Mouse (Mus musculus) megakaryocyte, adult 5-6 weeks (primary cell): Measurements from ENCODE around the gene Klk10. TPM values are rescaled to one million over a fixed set of nuclear protein-coding genes. Genes with fewer than 3 reads are reported as not detected.

Experiments
- ATAC-seq: 2 replicates; pipeline ENCODE4 v1.8.0; 2016; ENCODE audit warnings: mild to moderate bottlenecking, inconsistent platforms; ENCODE audit not compliant: poor library complexity, severe bottlenecking
- total RNA-seq, 2 experiments: library from RNA; stranded (forward) in 1 of 2; stranded (reverse) in 1 of 2; fragments of 153-499, 151-499 nt in 1 of 2; fragments of 221-1000, 200-1000 nt in 1 of 2; gene quantifications; 2 replicates each; pipeline versions ENCODE4 v1.2.3 to v1.2.4; 2015 to 2017

Klk10 gene
- total RNA-seq, 2 experiments from 2014 or later, result not detected

- no peak for ATAC-seq
Observed at GRCm38 (mm10) chr7:43791591-43791990, 10.8 kb downstream of the Klk10 start, which contains the start of gene Klk9. Gene Klk9, plus strand, starts transcription at chr7:43791891.

DNA sequence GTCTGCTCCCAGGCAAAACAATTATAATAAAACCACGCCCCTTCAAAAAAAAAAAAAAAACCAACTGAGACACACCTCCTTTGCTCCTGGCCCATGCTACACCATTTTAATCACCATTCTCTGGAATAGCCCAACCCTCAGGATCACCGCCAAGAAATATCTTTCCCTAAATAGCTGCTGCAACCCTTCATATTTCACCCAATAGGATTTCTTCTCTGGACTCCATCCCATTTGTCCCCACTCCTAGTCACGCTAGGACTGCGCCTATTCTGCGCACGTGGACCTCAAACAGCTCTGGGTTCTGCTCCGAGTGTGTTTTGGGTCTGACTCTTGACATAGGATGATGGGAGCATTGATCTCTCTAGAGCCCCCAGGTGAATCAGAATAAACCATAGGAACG, 15.5 kb downstream of the Klk10 start:
- no peak for ATAC-seq

DNA sequence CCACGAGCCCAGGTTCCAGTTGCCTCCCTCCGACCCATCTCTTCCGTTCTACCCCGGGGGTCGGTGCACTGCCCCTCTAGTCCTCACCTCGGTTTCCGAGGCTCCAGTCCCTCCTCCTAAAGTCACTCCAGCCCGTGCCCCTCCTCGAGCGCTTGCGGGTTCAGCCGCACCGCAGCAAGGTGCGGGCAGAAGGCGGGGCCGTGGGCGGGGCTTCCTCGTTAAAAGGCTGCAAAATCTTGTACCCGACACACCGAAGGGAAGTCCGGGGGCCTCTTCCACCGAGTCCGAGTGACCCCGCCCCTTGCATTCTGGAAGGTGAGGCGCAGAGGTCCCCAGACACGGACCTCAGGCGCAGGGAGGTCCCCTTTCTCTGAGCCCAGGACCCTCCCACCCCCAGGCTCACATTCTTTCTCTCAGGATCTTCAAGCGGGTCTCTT, 16.5 kb downstream of the Klk10 start, which contains the start of gene Klk8:
Gene Klk8 (plus strand): TSS at position 245 of the 437 bp plus-strand sequence.
- ATAC-seq, result peak; percentile 47; the same call in 1 of the 2 replicates

- ATAC-seq, result peak; percentile 70
Observed at GRCm38 (mm10) chr7:43797844-43798462, 17.1 kb downstream of the Klk10 start.

GRCm38 (mm10) chr7:43799876-43800275, 19.0 kb downstream of the Klk10 start:
- ATAC-seq, result no peak

GRCm38 (mm10) chr7:43810994-43811393, 30.2 kb downstream of the Klk10 start, which contains the start of gene Klk7:
Gene Klk7, plus strand, starts transcription at chr7:43811294.
- no peak for ATAC-seq

- no peak for ATAC-seq
Observed at GRCm38 (mm10) chr7:43815211-43815610, 34.4 kb downstream of the Klk10 start.

DNA sequence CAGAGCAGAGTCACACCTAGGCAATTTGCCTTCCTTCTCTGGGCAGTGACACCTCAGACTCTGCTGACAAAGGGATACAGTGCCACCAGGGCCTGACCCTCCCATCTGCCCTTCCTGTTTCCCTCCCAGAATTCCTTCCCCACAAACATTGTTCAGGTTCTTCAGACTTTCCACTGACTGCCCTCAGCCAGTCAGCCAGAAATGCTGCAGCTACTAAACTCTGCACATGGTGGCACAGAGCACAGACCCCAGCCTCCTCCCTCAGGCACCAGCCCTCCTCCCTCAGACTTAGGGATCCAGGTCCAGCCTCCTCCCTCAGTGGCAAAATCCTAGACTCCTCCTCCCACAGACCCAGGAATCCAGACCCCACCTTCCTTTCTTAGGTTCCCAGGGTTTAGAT, 35.9 kb downstream of the Klk10 start:
- ATAC-seq, result no peak

GRCm38 (mm10) chr7:43821581-43821980, 40.7 kb downstream of the Klk10 start:
- ATAC-seq, result no peak

- ATAC-seq, result no peak
Observed at GRCm38 (mm10) chr7:43824199-43824598, 43.4 kb downstream of the Klk10 start, which contains the start of gene Klk6. Gene Klk6, plus strand, starts transcription at chr7:43824499.

DNA sequence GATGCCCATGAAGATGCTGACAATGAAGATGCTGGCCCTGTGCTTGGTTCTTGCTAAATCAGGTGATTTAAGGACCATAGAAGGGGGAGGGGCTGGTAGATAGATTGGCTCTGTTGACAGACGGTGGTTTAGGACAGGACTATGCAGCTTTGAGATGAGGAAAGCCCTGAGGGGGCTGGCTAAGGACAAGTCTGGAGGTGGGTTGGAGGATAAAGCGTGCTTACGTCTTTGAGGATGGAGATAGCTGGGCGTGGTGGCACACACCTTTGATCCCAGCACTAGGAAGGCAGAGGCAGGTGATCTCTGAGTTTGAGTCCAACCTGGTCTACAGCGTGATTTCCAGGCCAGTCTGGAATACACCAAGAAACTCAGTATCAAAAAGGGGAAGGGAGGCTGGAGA, 45.2 kb downstream of the Klk10 start:
- ATAC-seq, result no peak

DNA sequence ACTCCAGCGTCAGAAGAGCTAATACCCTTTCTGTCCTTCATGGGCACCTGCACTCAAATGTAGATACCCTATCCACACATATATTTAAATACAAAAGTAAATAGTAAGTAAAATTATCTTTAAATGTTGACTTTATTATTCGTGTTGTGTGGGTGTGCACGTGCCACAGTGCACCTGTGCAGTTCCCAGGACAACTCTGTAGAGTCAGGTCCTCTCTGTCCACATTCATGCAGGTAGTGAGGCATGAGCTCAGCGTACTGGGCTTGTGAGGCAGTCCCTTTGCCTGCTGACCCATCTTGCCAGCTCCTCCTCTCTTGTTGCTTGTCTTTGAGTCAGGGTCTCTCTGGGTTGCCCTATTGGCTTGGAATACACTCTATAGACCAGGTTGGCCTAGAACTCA, 46.9 kb downstream of the Klk10 start:
- no peak for ATAC-seq

- no peak for ATAC-seq
Observed at GRCm38 (mm10) chr7:43829006-43829405, 48.2 kb downstream of the Klk10 start.

Other genes with a start within 250 kb of the Klk10 start
- 80.0 and 80.1 TPM in 2 replicates for gene Cd33, start 236.6 kb upstream of the Klk10 start, total RNA-seq (2015)
- gene Cd33, start 236.6 kb upstream of the Klk10 start, total RNA-seq (2017), result 36.3 and 48.1 TPM in 2 replicates
- gene Zfp658, start 218.8 kb upstream of the Klk10 start, total RNA-seq (2015), result 6.3 and 8.1 TPM in 2 replicates
- gene Zfp658, start 218.8 kb upstream of the Klk10 start, total RNA-seq (2017), result 6.9 and 7.4 TPM in 2 replicates
- gene Zfp719, start 201.4 kb upstream of the Klk10 start, total RNA-seq (2015), result 7.1 and 13.3 TPM in 2 replicates
- 6.9 and 9.3 TPM in 2 replicates for gene Zfp719, start 201.4 kb upstream of the Klk10 start, total RNA-seq (2017)
- gene Zfp819, start 173.9 kb upstream of the Klk10 start, total RNA-seq (2015), result not detected in 2 replicates
- not detected in 2 replicates for gene Zfp819, start 173.9 kb upstream of the Klk10 start, total RNA-seq (2017)
- gene Ceacam18, start 146.3 kb upstream of the Klk10 start, total RNA-seq (2015), result not detected in 2 replicates
- gene Ceacam18, start 146.3 kb upstream of the Klk10 start, total RNA-seq (2017), result not detected in 2 replicates
- gene Siglece, start 120.9 kb upstream of the Klk10 start, total RNA-seq (2015), result 41.6 and 46.2 TPM in 2 replicates
- gene Siglece, start 120.9 kb upstream of the Klk10 start, total RNA-seq (2017), result 22.1 and 29.7 TPM in 2 replicates
- 4.7 and 5.3 TPM in 2 replicates for gene Ctu1, start 109.0 kb upstream of the Klk10 start, total RNA-seq (2015)
- 3.7 and 3.9 TPM in 2 replicates for gene Ctu1, start 109.0 kb upstream of the Klk10 start, total RNA-seq (2017)
- not detected in 2 replicates for gene Klk14, start 90.6 kb upstream of the Klk10 start, total RNA-seq (2015)
- not detected in 2 replicates for gene Klk14, start 90.6 kb upstream of the Klk10 start, total RNA-seq (2017)
- gene Klk13, start 68.5 kb upstream of the Klk10 start, total RNA-seq (2015), result not detected in 2 replicates
- not detected in 2 replicates for gene Klk13, start 68.5 kb upstream of the Klk10 start, total RNA-seq (2017)
- not detected in 2 replicates for gene Klk12, start 12.1 kb upstream of the Klk10 start, total RNA-seq (2015)
- gene Klk12, start 12.1 kb upstream of the Klk10 start, total RNA-seq (2017), result not detected in 2 replicates
- not detected in 2 replicates for gene Klk11, start 6.4 kb upstream of the Klk10 start, total RNA-seq (2015)
- not detected in 2 replicates for gene Klk11, start 6.4 kb upstream of the Klk10 start, total RNA-seq (2017)
- not detected in 2 replicates for gene Klk9, start 10.9 kb downstream of the Klk10 start, total RNA-seq (2015)
- gene Klk9, start 10.9 kb downstream of the Klk10 start, total RNA-seq (2017), result not detected in 2 replicates
- 10.4 and 13.7 TPM in 2 replicates for gene Klk8, start 16.5 kb downstream of the Klk10 start, total RNA-seq (2015)
- gene Klk8, start 16.5 kb downstream of the Klk10 start, total RNA-seq (2017), result 5.0 and 10.2 TPM in 2 replicates
- gene Klk7, start 30.3 kb downstream of the Klk10 start, total RNA-seq (2015), result not detected in 2 replicates
- not detected in 2 replicates for gene Klk7, start 30.3 kb downstream of the Klk10 start, total RNA-seq (2017)
- gene Klk6, start 43.5 kb downstream of the Klk10 start, total RNA-seq (2015), result not detected in 2 replicates
- gene Klk6, start 43.5 kb downstream of the Klk10 start, total RNA-seq (2017), result not detected in 2 replicates
- gene Klk5, start 60.9 kb downstream of the Klk10 start, total RNA-seq (2015), result not detected in 2 replicates
- gene Klk5, start 60.9 kb downstream of the Klk10 start, total RNA-seq (2017), result not detected in 2 replicates
- gene Klk4, start 100.1 kb downstream of the Klk10 start, total RNA-seq (2015), result not detected in 2 replicates
- gene Klk4, start 100.1 kb downstream of the Klk10 start, total RNA-seq (2017), result not detected in 2 replicates
- gene Klk15, start 152.7 kb downstream of the Klk10 start, total RNA-seq (2015), result 0.55 TPM in 1 of 2 replicates, not detected in the other
- gene Klk15, start 152.7 kb downstream of the Klk10 start, total RNA-seq (2017), result not detected in 2 replicates
- gene Klk1b8, start 169.6 kb downstream of the Klk10 start, total RNA-seq (2015), result not detected in 2 replicates
- gene Klk1b8, start 169.6 kb downstream of the Klk10 start, total RNA-seq (2017), result not detected in 2 replicates
- not detected in 2 replicates for gene Klk1b1, start 185.7 kb downstream of the Klk10 start, total RNA-seq (2015)
- not detected in 2 replicates for gene Klk1b1, start 185.7 kb downstream of the Klk10 start, total RNA-seq (2017)
- not detected in 2 replicates for gene Klk1b9, start 195.0 kb downstream of the Klk10 start, total RNA-seq (2015)
- gene Klk1b9, start 195.0 kb downstream of the Klk10 start, total RNA-seq (2017), result not detected in 2 replicates
- gene Klk1b11, start 214.8 kb downstream of the Klk10 start, total RNA-seq (2015), result 0.33 and 0.84 TPM in 2 replicates
- gene Klk1b11, start 214.8 kb downstream of the Klk10 start, total RNA-seq (2017), result 1.1 TPM in 1 of 2 replicates, not detected in the other
- gene Klk1b26, start 231.1 kb downstream of the Klk10 start, total RNA-seq (2015), result not detected in 2 replicates
- gene Klk1b26, start 231.1 kb downstream of the Klk10 start, total RNA-seq (2017), result not detected in 2 replicates